Mouse (Mus musculus) spleen, adult 2 months (tissue): ENCODE data around the gene Wfikkn2.

Experiments
- CTCF ChIP-seq: fragments of 200-500 bp; IDR thresholded peaks from 2 replicates; pipeline ENCODE4 v1.5.1; 2011; ENCODE audit warnings: mild to moderate bottlenecking, inconsistent platforms; ENCODE audit not compliant: insufficient read depth, insufficient read length, insufficient replicate concordance; ENCODE audit errors: extremely low read depth
- POLR2A ChIP-seq: fragments of 200-500 bp; IDR thresholded peaks from 2 replicates; pipeline ENCODE4 v1.6.1; 2011; ENCODE audit warnings: low read depth, low read length, inconsistent platforms

DNA sequence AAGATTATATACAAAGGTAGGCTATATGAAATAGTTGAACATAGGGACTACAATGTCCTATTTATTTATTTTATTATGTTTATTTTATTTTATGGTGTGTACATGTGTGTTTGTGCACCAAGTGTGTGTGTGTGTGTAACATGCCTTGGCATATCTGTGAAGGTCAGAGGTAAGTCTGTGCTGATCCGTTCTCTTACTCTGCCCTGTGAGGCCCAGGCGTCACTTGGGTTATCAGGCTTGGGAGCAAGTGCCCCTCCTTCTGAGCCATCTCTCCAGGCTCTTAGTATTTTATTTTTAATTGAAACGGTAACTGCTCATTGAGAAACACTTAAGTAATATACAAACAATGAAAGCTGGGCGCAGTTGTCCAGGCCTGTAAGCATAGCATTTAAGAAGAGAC lies 45.4 kb downstream of the Wfikkn2 start:
- no peak for TF ChIP-seq CTCF
- TF ChIP-seq POLR2A = no peak
